Mouse (Mus musculus): Measurements from ENCODE around the gene Rhox7b. TPM values are rescaled to one million over a fixed set of nuclear protein-coding genes. Genes with fewer than 3 reads are reported as not detected.
"Not testable (repeated sequence)": the region's sequence is repeated elsewhere in the genome, so short reads cannot be mapped to it uniquely, and the experiment has no call there.

The Rhox7b gene
- total RNA-seq (2021) = not detected

DNA sequence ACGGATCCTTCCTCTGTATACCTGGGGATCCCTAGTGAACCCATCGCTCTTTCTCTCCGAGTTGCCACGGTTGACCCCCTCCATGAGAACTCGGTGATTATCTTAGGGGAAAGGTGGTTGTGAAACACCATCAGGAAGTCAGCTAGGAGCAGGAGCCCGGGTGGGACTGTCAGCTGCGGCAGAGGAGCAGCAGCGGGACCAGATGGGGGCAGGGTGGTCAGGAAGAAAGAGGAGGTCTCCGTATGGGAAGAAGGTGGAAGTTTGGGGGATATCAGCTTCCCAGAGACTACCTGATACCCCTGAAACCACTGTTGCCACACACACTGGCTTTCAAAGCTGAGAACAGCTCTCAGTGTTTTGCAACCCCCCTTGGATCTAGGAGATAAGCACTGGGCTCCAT, at the start of gene Rhox7b:
Rhox7b (minus strand) TSS at position 101 of the 400 bp plus-strand sequence.
- intact Hi-C loops (cut with DNase I) = not testable (repeated sequence)

DNA sequence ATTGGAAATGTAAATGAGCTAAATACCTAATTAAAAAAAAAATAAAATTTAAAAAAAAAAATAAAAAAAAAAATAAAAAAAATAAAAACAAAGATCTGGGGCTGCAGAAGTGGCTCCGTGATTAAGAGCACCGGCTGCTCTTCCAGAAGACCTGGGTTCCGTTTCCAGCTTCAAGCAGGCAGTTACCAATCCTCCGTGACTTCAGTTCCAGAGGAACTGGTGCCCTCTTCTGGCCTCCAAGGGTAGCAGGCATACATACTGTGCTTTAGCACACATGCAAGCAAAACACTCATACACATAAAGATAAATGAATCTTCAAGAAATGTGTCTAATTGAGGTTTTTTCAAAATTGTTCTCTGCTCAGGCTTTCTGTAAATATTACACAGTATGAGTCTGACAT, 19.3 kb upstream of the Rhox7b start:
- no peak for DNase-seq (ENCODE audit: low spot score)
- intact Hi-C loops (cut with DNase I) = no loop called here

More for the DNA sequence above, at the start of gene Rhox7b:
- not testable (repeated sequence) for DNase-seq (ENCODE audit: low spot score)

GRCm38 (mm10) chrX:37908581-37908980, 11.5 kb upstream of the Rhox7b start:
- DNase-seq (ENCODE audit: low spot score) = no peak
- intact Hi-C loops (cut with DNase I) = no loop called here

- DNase-seq (ENCODE audit: low spot score) = no peak
- intact Hi-C loops (cut with DNase I) = no loop called here
Measured at GRCm38 (mm10) chrX:37903727-37904126, 6.7 kb upstream of the Rhox7b start.

- intact Hi-C loops (cut with DNase I); DNase-seq (ENCODE audit: low spot score): not testable (repeated sequence)
Measured at GRCm38 (mm10) chrX:37901670-37902069, 4.6 kb upstream of the Rhox7b start, which contains the start of gene Rhox9. Gene Rhox9 (minus strand): TSS chrX:37901770.

GRCm38 (mm10) chrX:37878844-37879243, 18.2 kb downstream of the Rhox7b start, which contains the start of gene Rhox8:
Gene Rhox8 (minus strand): TSS chrX:37878944.
- intact Hi-C loops (cut with DNase I) = no loop called here
- no peak for DNase-seq (ENCODE audit: low spot score)

- DNase-seq (ENCODE audit: low spot score) = no peak
- intact Hi-C loops (cut with DNase I) = no loop called here
Measured at GRCm38 (mm10) chrX:37871641-37872040, 25.4 kb downstream of the Rhox7b start.

Other genes with a start within 250 kb of the Rhox7b start
- not detected for gene Rhox4g, start 245.9 kb downstream of the Rhox7b start, total RNA-seq (2021)
- not detected for gene Rhox3h, start 228.5 kb downstream of the Rhox7b start, total RNA-seq (2021)
- gene Rhox2h, start 224.0 kb downstream of the Rhox7b start, total RNA-seq (2021) = not detected
- gene Rhox5, start 92.4 kb downstream of the Rhox7b start, total RNA-seq (2021) = 1 to 10 TPM in 1 of 2 experiments, under 1 TPM in 1; 0.73 to 2.1 TPM
- gene Rhox6, start 70.3 kb downstream of the Rhox7b start, total RNA-seq (2021) = not detected
- not detected for gene Rhox7a, start 65.5 kb downstream of the Rhox7b start, total RNA-seq (2021)
- not detected for gene Rhox8, start 18.3 kb downstream of the Rhox7b start, total RNA-seq (2021)
- gene Rhox9, start 4.5 kb upstream of the Rhox7b start, total RNA-seq (2021) = not detected
- gene Btg1-ps1, start 121.6 kb upstream of the Rhox7b start, total RNA-seq (2021) = not detected
- not detected for gene Btg1-ps2, start 145.9 kb upstream of the Rhox7b start, total RNA-seq (2021)
- gene Rhox10, start 169.2 kb upstream of the Rhox7b start, total RNA-seq (2021) = not detected
- not detected for gene Rhox11, start 187.9 kb upstream of the Rhox7b start, total RNA-seq (2021)
- not detected for gene Rhox12, start 213.7 kb upstream of the Rhox7b start, total RNA-seq (2021)
- not detected for gene Rhox13, start 224.0 kb upstream of the Rhox7b start, total RNA-seq (2021)

Measured in heart, postnatal 25 days (tissue).